Mouse (Mus musculus) embryo, embryonic 10.5 days (tissue): ENCODE data around the gene Gpr157.

Source experiments
- DNase-seq: peaks from one replicate; pipeline ENCODE4 v3.0.0-alpha.2; 2015; ENCODE audit warnings: low spot score

Gpr157 gene

GRCm38 (mm10) chr4:150072416-150073101, 14.6 kb upstream of the Gpr157 start:
- DNase-seq, result no peak

DNA sequence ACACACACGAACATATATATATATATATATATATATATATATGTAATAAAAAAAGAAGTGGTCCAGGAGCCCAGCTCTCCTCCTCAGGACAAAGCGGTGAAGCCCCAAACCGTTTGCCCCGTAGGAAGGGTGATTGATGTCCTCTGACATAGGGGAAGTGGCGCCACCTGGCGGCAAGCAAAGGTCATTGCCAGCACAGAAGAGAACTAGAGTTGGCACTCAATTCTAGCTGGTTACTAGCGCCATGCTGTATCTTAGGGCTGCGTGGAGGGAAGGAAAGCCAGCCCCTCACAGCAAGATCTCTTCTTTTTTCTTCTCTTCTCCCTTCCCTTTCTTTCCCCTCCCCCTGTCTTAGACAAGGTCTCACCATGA, 14.1 kb upstream of the Gpr157 start:
- peak; percentile 68 for DNase-seq

DNA sequence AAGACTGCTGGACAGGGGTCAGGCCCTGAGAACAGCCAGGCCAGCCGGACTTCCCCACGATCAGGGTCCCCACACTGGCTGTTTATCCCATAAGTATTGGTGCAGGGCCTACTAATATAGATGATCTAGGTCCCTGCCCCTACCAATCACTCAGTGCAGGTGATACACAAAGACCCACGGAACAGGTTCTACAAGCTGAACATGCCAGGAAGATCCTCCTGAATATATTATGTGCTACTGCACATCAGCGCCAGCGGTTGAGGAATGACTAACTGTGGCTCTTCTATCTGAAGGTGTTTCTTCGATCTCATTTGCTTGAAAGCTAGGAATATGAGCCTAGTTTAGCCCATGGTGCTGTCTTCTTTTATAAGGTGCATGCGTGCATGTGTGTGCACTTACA, 11.8 kb upstream of the Gpr157 start:
- no peak for DNase-seq

- DNase-seq, result no peak
Measured at GRCm38 (mm10) chr4:150076147-150076546, 11.0 kb upstream of the Gpr157 start.

DNA sequence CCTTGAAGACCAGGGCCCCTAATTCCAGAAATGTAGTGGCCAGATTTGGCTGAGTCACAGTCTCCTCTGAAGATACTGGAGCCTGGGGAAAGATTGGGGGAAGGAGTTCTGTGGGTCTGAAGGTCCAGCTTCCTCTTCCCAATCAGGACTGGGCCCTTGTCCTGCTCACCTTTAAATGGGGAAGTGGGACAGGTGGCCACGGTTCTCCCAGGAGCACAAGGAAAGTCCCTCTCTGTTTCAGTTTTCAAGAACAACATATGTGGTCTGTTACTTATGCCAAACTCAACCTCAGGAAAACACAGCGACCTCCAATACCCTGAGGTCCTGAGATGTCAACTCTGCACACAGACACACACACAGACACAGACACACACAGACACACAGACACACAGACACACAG, 8.5 kb upstream of the Gpr157 start:
- DNase-seq, result no peak

DNA sequence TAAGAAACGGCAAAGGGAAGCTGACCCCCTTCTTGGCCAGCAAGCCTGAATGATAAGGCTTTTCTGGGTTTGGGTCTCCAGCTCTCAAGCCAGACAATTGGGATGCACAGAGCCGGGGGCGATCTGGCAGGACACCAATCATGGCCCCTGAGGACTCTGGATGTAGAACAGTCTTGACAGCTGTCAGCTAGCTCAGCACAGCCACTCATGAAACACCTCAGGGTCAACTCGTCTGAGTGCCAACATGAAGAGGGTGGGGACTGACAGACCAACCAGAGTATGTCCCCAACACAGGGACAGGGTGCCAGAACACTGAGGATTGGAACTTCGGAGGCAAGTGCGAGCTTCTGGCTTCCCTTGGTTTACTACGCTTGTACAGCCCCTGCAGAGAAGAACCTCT, 7.9 kb upstream of the Gpr157 start:
- no peak for DNase-seq

DNA sequence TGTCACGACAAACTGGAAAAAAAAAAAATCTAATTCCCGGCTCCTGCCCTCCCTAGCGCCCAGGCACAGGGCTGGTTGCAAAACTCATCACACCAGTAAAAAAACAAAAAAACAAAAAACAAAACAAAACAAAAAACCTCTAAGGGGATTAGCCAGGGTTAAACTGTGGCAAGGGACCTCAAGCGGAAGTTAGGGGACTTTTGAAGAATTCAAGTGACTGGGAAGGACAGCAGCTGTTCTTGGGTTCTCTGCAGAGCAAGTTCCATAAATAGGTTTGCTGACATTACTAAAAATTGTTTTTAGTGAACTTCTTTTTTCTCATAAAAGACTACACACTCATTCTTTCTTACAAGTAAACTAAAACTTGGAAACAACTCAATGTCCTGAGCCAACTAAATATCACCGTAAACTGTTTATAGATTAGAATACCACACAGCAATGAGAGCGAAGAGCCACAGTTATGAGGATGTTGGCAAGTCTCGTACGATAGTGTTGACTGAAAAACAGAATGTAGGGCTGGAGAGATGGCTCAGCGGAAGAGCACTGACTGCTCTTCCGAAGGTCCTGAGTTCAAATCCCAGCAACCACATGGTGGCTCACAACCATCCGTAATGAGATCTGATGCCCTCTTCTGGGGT, 6.7 kb upstream of the Gpr157 start:
- DNase-seq, result no peak

- DNase-seq, result no peak
Measured at GRCm38 (mm10) chr4:150085366-150085765, 1.8 kb upstream of the Gpr157 start.

GRCm38 (mm10) chr4:150086841-150087160, 364 bp upstream of the Gpr157 start:
- DNase-seq, result no peak

- no peak for DNase-seq
Measured at GRCm38 (mm10) chr4:150087890-150088530, 845 bp downstream of the Gpr157 start.

GRCm38 (mm10) chr4:150089121-150089520, 2.0 kb downstream of the Gpr157 start:
- no peak for DNase-seq

DNA sequence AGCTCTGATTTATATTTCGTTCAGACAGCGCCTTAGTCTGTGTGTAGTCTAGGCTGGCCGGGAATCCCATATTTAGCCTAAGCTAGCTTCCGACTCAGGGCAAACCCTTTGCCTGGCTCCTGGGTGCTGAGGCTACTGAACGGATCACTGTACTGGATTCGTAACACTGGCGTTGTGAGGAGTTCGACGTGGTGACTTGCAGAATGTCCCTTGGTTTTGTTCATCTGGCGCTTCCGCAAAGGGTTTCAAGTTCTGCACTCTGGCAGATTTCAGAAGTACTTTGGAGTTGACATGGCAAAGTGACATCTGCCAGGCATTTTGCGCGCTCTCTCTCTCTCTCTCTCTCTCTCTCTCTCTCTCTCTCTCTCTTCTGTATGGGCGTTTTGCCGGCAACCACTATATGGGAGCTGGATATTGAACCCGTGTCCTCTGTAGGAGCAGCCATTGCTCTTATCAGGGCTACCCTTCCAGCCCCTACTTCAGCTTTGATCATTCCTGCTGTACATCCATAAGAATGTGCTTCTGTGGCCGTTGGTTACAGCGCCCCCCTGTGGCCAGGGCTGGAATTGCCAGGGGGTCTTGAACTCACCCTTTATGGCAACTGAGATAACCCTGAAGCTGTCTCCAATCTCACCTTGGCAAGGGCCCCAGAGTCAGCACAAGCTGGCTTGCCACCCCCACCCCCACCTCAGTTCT, 4.9 kb downstream of the Gpr157 start:
- DNase-seq, result no peak

DNA sequence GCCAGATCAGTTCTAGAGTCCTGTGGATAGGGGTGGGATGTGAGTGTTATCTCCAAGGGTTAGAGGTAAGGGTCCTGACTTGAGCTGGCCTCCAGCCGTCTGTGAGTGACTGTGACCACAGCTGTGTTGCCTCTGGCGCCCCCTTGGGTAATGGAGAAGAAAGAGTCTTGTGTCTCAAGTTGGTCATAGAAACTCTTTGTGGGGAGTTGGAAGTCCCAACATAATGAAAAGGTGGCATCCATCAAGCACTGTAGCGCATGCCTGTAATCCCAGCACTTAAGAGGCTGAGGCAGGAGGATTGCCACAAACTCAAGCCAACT, 5.4 kb downstream of the Gpr157 start:
- DNase-seq, result no peak

DNA sequence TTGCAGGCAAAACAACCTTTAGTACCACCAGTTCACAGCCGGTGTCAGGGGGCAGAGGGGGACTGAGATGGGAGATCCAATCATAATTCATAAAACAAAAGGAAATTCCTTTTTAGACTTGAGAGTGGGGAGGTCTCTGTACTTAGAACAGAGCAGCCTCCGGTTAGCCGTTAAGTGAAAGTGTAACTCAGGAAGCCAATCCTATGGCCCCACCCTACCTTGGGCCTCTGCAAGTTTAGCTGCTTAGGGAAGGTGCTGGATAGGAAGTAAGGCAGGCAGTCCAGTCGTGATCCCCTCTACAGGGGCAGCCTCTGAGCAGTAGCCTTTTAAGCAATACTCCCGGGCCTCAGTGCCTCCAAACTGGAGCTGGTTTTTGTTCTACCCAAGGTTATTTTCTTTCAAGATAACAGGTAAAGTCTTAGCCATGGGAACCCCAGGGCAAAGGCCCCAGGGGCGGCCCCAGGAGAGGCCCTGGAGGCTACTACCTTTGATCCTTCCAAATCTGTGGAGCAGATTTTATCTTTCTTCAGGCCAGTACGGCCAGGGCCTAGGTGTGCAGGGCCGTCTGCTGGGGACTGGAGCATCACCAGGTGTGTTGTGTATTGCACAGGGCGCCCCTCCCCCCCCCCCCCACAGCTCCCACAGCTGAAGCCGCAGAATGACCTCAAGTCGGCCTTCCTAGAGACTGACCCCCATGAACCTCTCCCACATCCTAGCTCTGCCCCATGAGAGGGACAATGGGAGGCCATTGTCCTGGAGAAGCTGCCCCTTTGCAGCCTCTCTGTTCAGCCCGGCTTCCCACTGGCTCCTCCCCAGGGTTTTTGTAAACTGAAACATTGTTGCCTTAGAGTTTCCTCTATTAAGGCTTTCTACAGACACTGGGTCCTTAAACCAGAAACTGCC, 6.6 kb downstream of the Gpr157 start:
- no peak for DNase-seq

DNA sequence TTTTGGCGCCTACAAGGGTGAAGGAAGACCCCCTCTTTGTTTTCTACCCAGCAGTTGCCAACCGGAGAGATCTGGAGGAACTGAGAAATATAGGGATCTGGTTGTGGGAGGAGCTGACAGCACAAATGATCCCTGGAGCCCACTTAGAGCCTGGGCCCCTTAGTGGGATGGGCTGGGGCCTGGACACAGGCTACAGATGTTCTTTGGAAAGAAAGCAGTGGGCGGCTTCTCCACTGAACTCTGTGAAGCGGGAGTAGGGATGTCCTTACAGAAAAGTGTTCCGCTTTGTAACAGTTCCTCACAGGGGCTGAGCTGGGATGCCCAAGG, 7.3 kb downstream of the Gpr157 start:
- peak; percentile 63 for DNase-seq

GRCm38 (mm10) chr4:150096309-150096708, 9.1 kb downstream of the Gpr157 start:
- no peak for DNase-seq

DNA sequence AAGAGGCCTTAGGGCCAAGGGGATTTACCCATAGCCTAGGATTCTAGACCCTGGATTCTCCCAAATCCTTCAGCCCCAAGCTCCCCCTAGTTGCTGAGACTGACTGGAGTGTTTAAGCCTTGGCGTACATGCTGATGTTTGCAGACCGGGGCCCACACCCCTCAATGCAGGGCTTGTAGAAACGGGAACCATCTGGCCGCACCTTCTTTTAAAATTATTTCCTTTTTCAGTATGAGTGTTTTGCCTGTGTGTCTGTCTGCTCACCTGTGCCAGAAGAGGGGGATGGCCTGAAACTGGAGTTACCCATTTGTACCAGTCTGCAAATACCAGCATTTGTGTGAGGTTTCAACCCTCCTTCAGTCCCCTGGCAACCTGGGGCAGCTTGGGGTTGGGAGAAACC, 10.7 kb downstream of the Gpr157 start:
- no peak for DNase-seq

DNA sequence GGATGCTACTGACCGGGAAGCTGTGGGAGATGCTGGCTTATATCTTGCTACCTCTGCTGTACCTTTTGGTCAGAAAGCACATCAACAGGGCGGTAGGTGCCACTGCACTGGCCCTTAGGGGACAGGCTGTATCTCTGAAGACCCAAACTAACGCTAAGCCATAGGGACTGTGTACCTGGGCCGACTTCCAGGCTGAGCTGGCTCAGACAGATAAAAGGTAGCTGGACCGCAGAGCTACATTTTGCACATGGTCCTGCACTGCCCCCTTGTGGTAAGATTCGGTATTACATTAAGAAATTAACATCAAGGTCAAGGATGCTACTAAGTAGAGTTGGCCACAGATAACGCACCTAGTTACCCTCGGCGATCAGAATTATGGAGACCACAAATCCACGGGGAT, 11.7 kb downstream of the Gpr157 start:
- peak; percentile 89 for DNase-seq

- no peak for DNase-seq
Measured at GRCm38 (mm10) chr4:150102822-150103221, 15.7 kb downstream of the Gpr157 start.

- no peak for DNase-seq
Measured at GRCm38 (mm10) chr4:150105671-150106070, 18.5 kb downstream of the Gpr157 start.

GRCm38 (mm10) chr4:150106637-150107036, 19.5 kb downstream of the Gpr157 start:
- no peak for DNase-seq

- DNase-seq, result no peak
Measured at GRCm38 (mm10) chr4:150109636-150110035, 22.5 kb downstream of the Gpr157 start.
